Mouse (Mus musculus) MEL (cell line): Measurements from ENCODE around the gene Tekt2. TPM values are rescaled to one million over a fixed set of nuclear protein-coding genes. Genes with fewer than 3 reads are reported as not detected.
A peak's percentile ranks its signal among the peaks of the same experiment; 100 is the strongest.

Experiments
- DNase-seq: peaks from one replicate; pipeline ENCODE4 v3.0.0; 2011; ENCODE audit warnings: low read depth, low spot score
- H3K27ac ChIP-seq: 2 replicates; pipeline ENCODE4 v1.5.1; 2012; ENCODE audit warnings: low read depth, mild to moderate bottlenecking, control low read depth, low read length, moderate library complexity; ENCODE audit not compliant: control insufficient read depth
- H3K27me3 ChIP-seq, 2 experiments: fragments of 150-350 bp in 1 of 2; sonication (generic) in 1 of 2; 2 replicates each; pipeline ENCODE4 v1.6.1; 2012; ENCODE audit warnings: low read length in 2 of 2, mild to moderate bottlenecking in 2 of 2, improper control_type of control experiment in 1 of 2, moderate library complexity in 1 of 2; ENCODE audit not compliant: insufficient read depth in 2 of 2, control insufficient read depth in 1 of 2
- H3K36me3 ChIP-seq, 2 experiments: 2 replicates each; pipeline ENCODE4 v1.6.1; 2012 to 2014; ENCODE audit warnings: low read length in 2 of 2, improper control_type of control experiment in 1 of 2, inconsistent platforms in 1 of 2, mild to moderate bottlenecking in 1 of 2; ENCODE audit not compliant: insufficient read depth in 2 of 2, control insufficient read depth in 1 of 2
- H3K4me1 ChIP-seq, 2 experiments: fragments of 150-350 bp in 1 of 2; sonication (generic) in 1 of 2; 2 replicates each; pipeline ENCODE4 v1.6.1; 2012; ENCODE audit warnings: low read length in 2 of 2, improper control_type of control experiment in 1 of 2, mild to moderate bottlenecking in 1 of 2; ENCODE audit not compliant: insufficient read depth in 2 of 2, control insufficient read depth in 1 of 2
- H3K4me3 ChIP-seq, 2 experiments: fragments of 150-350 bp in 1 of 2; sonication (generic) in 1 of 2; 2 replicates each; pipeline ENCODE4 v1.5.1; 2012; ENCODE audit warnings: low read depth in 2 of 2, low read length in 2 of 2, mild to moderate bottlenecking in 2 of 2, moderate library complexity in 2 of 2, control low read depth in 1 of 2, improper control_type of control experiment in 1 of 2; ENCODE audit not compliant: control insufficient read depth in 1 of 2, insufficient read depth in 1 of 2
- H3K79me2 ChIP-seq: 2 replicates; pipeline ENCODE4 v1.6.1; 2012; ENCODE audit warnings: mild to moderate bottlenecking, low read length, moderate library complexity; ENCODE audit not compliant: control insufficient read depth, poor library complexity, insufficient read depth
- H3K9ac ChIP-seq: 2 replicates; pipeline ENCODE4 v1.6.1; 2012; ENCODE audit warnings: low read depth, mild to moderate bottlenecking, control low read depth, low read length, moderate library complexity; ENCODE audit not compliant: control insufficient read depth, poor library complexity, severe bottlenecking
- H3K9me3 ChIP-seq: fragments of 150-350 bp; sonication (generic); replicated peaks from 2 replicates; pipeline ENCODE4 v1.6.1; 2012; ENCODE audit warnings: mild to moderate bottlenecking, low read length, improper control_type of control experiment, moderate library complexity; ENCODE audit not compliant: insufficient read depth
- BHLHE40 ChIP-seq: IDR thresholded peaks from 2 replicates; pipeline ENCODE4 v1.6.1; 2012; ENCODE audit warnings: low read depth, mild to moderate bottlenecking, inconsistent platforms, low read length, improper control_type of control experiment, borderline replicate concordance
- CHD1 ChIP-seq: IDR thresholded peaks from 2 replicates; pipeline ENCODE4 v1.6.1; 2012; ENCODE audit warnings: low read depth, mild to moderate bottlenecking, inconsistent platforms, low read length, improper control_type of control experiment
- CTCF ChIP-seq, 3 experiments: IDR thresholded peaks in 2 of 3; conservative IDR thresholded peaks in 1 of 3; 2 replicates each; pipeline ENCODE4 v1.5.1; 2011 to 2012; ENCODE audit warnings: low read length in 3 of 3, low read depth in 2 of 3, mild to moderate bottlenecking in 2 of 3, improper control_type of control experiment in 1 of 3, inconsistent platforms in 1 of 3, mixed read lengths in 1 of 3, moderate library complexity in 1 of 3; ENCODE audit not compliant: control insufficient read depth in 1 of 3, insufficient read depth in 1 of 3, poor library complexity in 1 of 3, severe bottlenecking in 1 of 3
- ELF1 ChIP-seq: IDR thresholded peaks from 2 replicates; pipeline ENCODE4 v1.6.1; 2014; ENCODE audit warnings: low read depth, mild to moderate bottlenecking, inconsistent platforms, low read length, improper control_type of control experiment, moderate library complexity
- ETS1 ChIP-seq: IDR thresholded peaks from 2 replicates; pipeline ENCODE4 v1.6.1; 2012; ENCODE audit warnings: low read depth, mild to moderate bottlenecking, inconsistent platforms, low read length, improper control_type of control experiment, moderate library complexity
- GABPA ChIP-seq: IDR thresholded peaks from 2 replicates; pipeline ENCODE4 v1.6.1; 2012; ENCODE audit warnings: low read depth, mild to moderate bottlenecking, inconsistent platforms, low read length, improper control_type of control experiment, moderate library complexity
- HCFC1 ChIP-seq: IDR thresholded peaks from 2 replicates; pipeline ENCODE4 v1.6.1; 2012; ENCODE audit warnings: low read depth, mild to moderate bottlenecking, inconsistent platforms, low read length, improper control_type of control experiment, moderate library complexity
- KAT2A ChIP-seq: conservative IDR thresholded peaks from 2 replicates; pipeline ENCODE4 v1.6.1; 2012; ENCODE audit warnings: low read depth, low read length, improper control_type of control experiment, inconsistent platforms
- MAX ChIP-seq: IDR thresholded peaks from 2 replicates; pipeline ENCODE4 v1.6.1; 2011; ENCODE audit warnings: low read length, improper control_type of control experiment
- MAZ ChIP-seq: IDR thresholded peaks from 2 replicates; pipeline ENCODE4 v1.6.1; 2012; ENCODE audit warnings: low read depth, mild to moderate bottlenecking, inconsistent platforms, low read length, improper control_type of control experiment
- MEF2A ChIP-seq: IDR thresholded peaks from 2 replicates; pipeline ENCODE4 v1.6.1; 2014; ENCODE audit warnings: low read depth, mild to moderate bottlenecking, inconsistent platforms, low read length, improper control_type of control experiment; ENCODE audit not compliant: poor library complexity, insufficient replicate concordance, severe bottlenecking; ENCODE audit errors: extremely low read depth
- MXI1 ChIP-seq: IDR thresholded peaks from 2 replicates; pipeline ENCODE4 v1.6.1; 2011; ENCODE audit warnings: mild to moderate bottlenecking, low read depth, low read length, improper control_type of control experiment
- MYC ChIP-seq: IDR thresholded peaks from 2 replicates; pipeline ENCODE4 v1.6.1; 2011; ENCODE audit warnings: low read depth, mild to moderate bottlenecking, low read length, improper control_type of control experiment, moderate library complexity
- NELFE ChIP-seq: IDR thresholded peaks from 2 replicates; pipeline ENCODE4 v1.6.1; 2011; ENCODE audit warnings: low read depth, low read length, improper control_type of control experiment
- NRF1 ChIP-seq: IDR thresholded peaks from 2 replicates; pipeline ENCODE4 v1.6.1; 2014; ENCODE audit warnings: low read depth, mild to moderate bottlenecking, inconsistent platforms, low read length, improper control_type of control experiment, moderate library complexity; ENCODE audit not compliant: poor library complexity, insufficient read depth, severe bottlenecking
- POLR2AphosphoS2 ChIP-seq: IDR thresholded peaks from 2 replicates; pipeline ENCODE4 v1.6.1; 2011; ENCODE audit warnings: low read length, improper control_type of control experiment
- POLR2AphosphoS5 ChIP-seq: IDR thresholded peaks from 2 replicates; pipeline ENCODE4 v1.6.1; 2012; ENCODE audit warnings: low read depth, borderline replicate concordance, mild to moderate bottlenecking, inconsistent platforms, low read length, moderate library complexity, mixed read lengths
- RCOR1 ChIP-seq: IDR thresholded peaks from 2 replicates; pipeline ENCODE4 v1.6.1; 2012; ENCODE audit warnings: low read depth, mild to moderate bottlenecking, inconsistent platforms, low read length, improper control_type of control experiment
- SIN3A ChIP-seq: IDR thresholded peaks from 2 replicates; pipeline ENCODE4 v1.6.1; 2012; ENCODE audit warnings: low read length, improper control_type of control experiment, inconsistent platforms
- SMC3 ChIP-seq: IDR thresholded peaks from 2 replicates; pipeline ENCODE4 v1.6.1; 2011; ENCODE audit warnings: low read depth, low read length, improper control_type of control experiment
- polyA plus RNA-seq, 2 experiments: library from polyadenylated mRNA; stranded (reverse) in 1 of 2; unstranded in 1 of 2; fragments of >175 nt in 1 of 2; fragments of >200 nt in 1 of 2; gene quantifications; 2 replicates each; pipeline versions ENCODE4 v1.2.1 to v1.2.4; 2012; ENCODE audit warnings: low replicate concordance in 2 of 2, low read depth in 1 of 2; ENCODE audit not compliant: insufficient read length in 2 of 2, insufficient read depth in 1 of 2, missing spikeins in 1 of 2
- total RNA-seq: library from RNA; depleted of rRNA; stranded (reverse); fragments of 300-350 nt; gene quantifications from 2 replicates; pipeline ENCODE4 v1.2.3, GENCODE M21; 2012

Tekt2 gene
- total and polyA plus RNA-seq, 3 experiments = 0.25 TPM; not detected in 2

DNA sequence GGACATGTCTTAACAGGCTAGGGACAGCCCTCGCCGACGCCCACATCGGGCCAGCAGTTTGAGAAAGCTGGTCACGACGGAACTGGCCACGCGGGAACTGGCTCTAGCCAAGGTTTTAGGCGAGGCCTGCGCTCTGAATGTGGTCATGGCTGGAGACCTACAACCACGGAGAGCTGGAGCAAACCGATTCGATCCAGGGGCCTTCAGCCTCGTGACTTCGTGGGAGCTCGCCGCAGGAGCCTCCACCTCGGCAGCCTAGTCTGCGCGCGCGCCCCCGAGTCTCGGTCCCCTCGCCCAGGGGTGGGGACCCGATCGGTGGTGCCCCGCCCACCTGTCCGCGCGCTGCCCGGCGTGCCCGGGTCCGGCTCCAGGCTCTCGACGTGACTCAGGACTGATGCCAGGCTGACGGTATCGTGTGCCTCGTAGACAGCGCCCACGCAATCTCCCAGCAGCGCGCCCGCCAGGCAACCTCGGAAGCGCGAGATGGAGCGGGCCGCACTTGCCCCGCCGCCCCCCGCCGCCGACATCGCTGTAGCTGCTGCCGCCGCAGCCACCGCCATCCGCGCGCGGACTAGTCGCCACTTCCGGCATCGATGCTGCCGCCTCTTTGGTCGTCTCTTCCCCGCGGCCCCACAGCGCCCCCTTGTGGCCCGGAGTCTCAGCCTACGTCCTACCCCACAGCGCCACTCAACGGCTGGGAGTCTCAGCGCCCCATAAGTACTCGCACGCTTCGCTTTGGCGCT, 4.2 kb downstream of the Tekt2 start, which contains the start of gene Adprhl2 (continued):
- TF ChIP-seq NRF1 (peak; percentile 42; the same call in 1 of the 2 replicates), NELFE (peak; percentile 88), MYC (peak; percentile 32; the same call in 1 of the 2 replicates), POLR2AphosphoS5 (no peak)
- TF ChIP-seq, all 39 proteins: peak for 19

DNA sequence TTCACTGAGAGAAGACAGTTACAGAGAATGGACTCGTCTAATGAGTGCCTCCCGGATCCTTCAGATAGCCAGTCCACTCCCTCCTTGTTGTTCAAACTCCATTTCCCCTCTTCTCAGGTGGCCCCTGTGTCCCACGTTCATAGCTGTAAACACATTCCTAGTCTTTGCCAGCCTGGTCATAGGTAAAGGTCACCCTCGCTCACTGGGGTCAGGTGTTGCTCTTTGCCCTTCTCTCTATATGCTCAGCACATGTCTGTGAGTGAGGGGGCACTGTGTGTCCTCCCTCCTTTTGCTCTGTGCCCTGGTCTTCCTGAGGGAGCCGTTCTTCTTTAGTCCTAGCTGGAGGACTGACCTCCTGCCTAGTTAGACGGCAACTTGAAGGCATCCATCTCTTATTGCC, 5.7 kb downstream of the Tekt2 start:
- Histone ChIP-seq H3K27ac (no peak overlapping the region), H3K9me3 (no peaks in the 10 kb centered on the region), H3K79me2 (peaks cover 14% of the 10 kb centered on the region), H3K27me3 (no peaks in the 10 kb centered on the region), H3K4me1 (peaks cover 3 to 9% of the 10 kb centered on the region in 2 experiments; a peak in 2 of 4 replicates), H3K9ac (no peak overlapping the region), H3K36me3 (peaks cover 0 to 4% of the 10 kb centered on the region in 2 experiments; a peak in 2 of 4 replicates), H3K4me3 (no peak overlapping the region)
- no peak for DNase-seq
- no peak for TF ChIP-seq MEF2A
- TF ChIP-seq MXI1 = no peak
- no peak for TF ChIP-seq CTCF (IDR thresholded peaks at IDR 0.05 in 2 of 3, conservative IDR thresholded peaks at IDR 0.05 in 1 of 3; ENCODE audit: control insufficient read depth in 1 of 3, insufficient read depth in 1 of 3, low read depth in 2 of 3, low read length in 3 of 3, poor library complexity in 1 of 3, severe bottlenecking in 1 of 3)
- TF ChIP-seq SMC3 = no peak
- TF ChIP-seq MYC = no peak
- TF ChIP-seq MAZ = no peak
- TF ChIP-seq BHLHE40 = no peak
- no peak for TF ChIP-seq GABPA
- TF ChIP-seq POLR2AphosphoS2 = no peak
- no peak for TF ChIP-seq HCFC1
- no peak for TF ChIP-seq SIN3A
- TF ChIP-seq ETS1 = no peak
- TF ChIP-seq CHD1 = no peak
- no peak for TF ChIP-seq RCOR1
- no peak for TF ChIP-seq ELF1
- no peak for TF ChIP-seq MAX
- no peak for TF ChIP-seq KAT2A
